Mouse (Mus musculus): ENCODE measurements around the gene Fstl1. TPM values are rescaled to one million over a fixed set of nuclear protein-coding genes. Genes with fewer than 3 reads are reported as not detected.
A peak's percentile ranks its signal among the peaks of the same experiment; 100 is the strongest.

The Fstl1 gene
- 90.2 and 101 TPM in 2 replicates for polyA plus RNA-seq (2014; fragmentation: Nextera tagmentation; extraction: Ambion mirVana)

- peak within 1 kb of the TSS; percentile 76 for H3K9ac ChIP-seq (ENCODE audit: low read length)
- H3K4me3 ChIP-seq (ENCODE audit: low read depth, low read length), result peak within 1 kb of the TSS; percentile 74
- no peaks in the 10 kb centered on the region for H3K27me3 ChIP-seq (replicated peaks; ENCODE audit: control insufficient read depth, insufficient read depth, low read length)
- no peaks in the 10 kb centered on the region for H3K36me3 ChIP-seq (ENCODE audit: control insufficient read depth, insufficient read depth, low read length)
- H3K27ac ChIP-seq (ENCODE audit: low read depth, low read length), result no peak within 1 kb of the TSS
- H3K4me2 ChIP-seq (ENCODE audit: low read length), result peak within 1 kb of the TSS; percentile 80
- peaks cover 4% of the 10 kb centered on the region; the same call in 1 of the 2 replicates for H3K4me1 ChIP-seq (ENCODE audit: control insufficient read depth, insufficient read depth, low read length)
- WGBS, result 0% methylated on average over 48 of the region's 52 CpGs
- no peaks in the 10 kb centered on the region for H3K9me3 ChIP-seq (replicated peaks; ENCODE audit: control insufficient read depth, low read length)
- DNase-seq (ENCODE audit: low spot score) (peak; percentile 61), ATAC-seq (peak; percentile 86)
Observed at GRCm38 (mm10) chr16:37776860-37777651, at the start of gene Fstl1. Gene Fstl1 (plus strand): TSS chr16:37776873.

DNA sequence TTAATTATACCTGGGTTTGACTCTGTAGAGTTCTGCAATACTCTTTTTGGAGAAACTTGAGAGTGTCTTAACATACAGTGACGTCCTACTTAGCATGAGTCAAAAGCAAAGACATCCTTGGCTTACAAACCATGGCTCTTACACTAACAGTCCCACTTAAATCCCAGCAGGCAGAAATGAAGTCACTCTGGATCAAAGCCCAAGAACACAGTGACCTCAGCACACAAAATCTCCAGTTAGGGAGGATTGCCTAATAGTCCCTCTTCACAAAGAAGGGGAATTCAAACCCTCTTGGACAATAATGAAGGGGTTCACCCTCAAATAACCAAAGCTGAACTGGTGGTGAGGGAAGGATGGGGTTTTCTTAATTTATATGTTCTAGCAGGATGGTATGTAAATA lies 48.0 kb upstream of the Fstl1 start:
- H3K4me2 ChIP-seq (ENCODE audit: low read length), result no peak overlapping the region
- WGBS, result 64% methylated on average over 1 of the region's 1 CpGs
- peaks cover 2% of the 10 kb centered on the region for H3K4me1 ChIP-seq (ENCODE audit: control insufficient read depth, insufficient read depth, low read length)
- ATAC-seq, result no peak
- no peak overlapping the region for H3K27ac ChIP-seq (ENCODE audit: low read depth, low read length)
- no peaks in the 10 kb centered on the region for H3K9me3 ChIP-seq (replicated peaks; ENCODE audit: control insufficient read depth, low read length)
- no peaks in the 10 kb centered on the region for H3K36me3 ChIP-seq (ENCODE audit: control insufficient read depth, insufficient read depth, low read length)
- H3K27me3 ChIP-seq (replicated peaks; ENCODE audit: control insufficient read depth, insufficient read depth, low read length), result no peaks in the 10 kb centered on the region
- no peak overlapping the region for H3K4me3 ChIP-seq (ENCODE audit: low read depth, low read length)
- DNase-seq (ENCODE audit: low spot score), result no peak
- H3K9ac ChIP-seq (ENCODE audit: low read length), result no peak overlapping the region

- 55% methylated on average over 9 of the region's 9 CpGs for WGBS
- DNase-seq (ENCODE audit: low spot score) (peak; percentile 40), ATAC-seq (peak; percentile 32; the same call in 1 of the 2 replicates)
- Histone ChIP-seq H3K9ac (ENCODE audit: low read length) (no peak overlapping the region), H3K9me3 (replicated peaks; ENCODE audit: control insufficient read depth, low read length) (no peaks in the 10 kb centered on the region), H3K36me3 (ENCODE audit: control insufficient read depth, insufficient read depth, low read length) (no peaks in the 10 kb centered on the region), H3K4me1 (ENCODE audit: control insufficient read depth, insufficient read depth, low read length) (peaks cover 2% of the 10 kb centered on the region), H3K4me3 (ENCODE audit: low read depth, low read length) (no peak overlapping the region), H3K27ac (ENCODE audit: low read depth, low read length) (no peak overlapping the region), H3K27me3 (replicated peaks; ENCODE audit: control insufficient read depth, insufficient read depth, low read length) (no peaks in the 10 kb centered on the region), H3K4me2 (ENCODE audit: low read length) (no peak overlapping the region)
Observed at GRCm38 (mm10) chr16:37729381-37730150, 47.1 kb upstream of the Fstl1 start.

DNA sequence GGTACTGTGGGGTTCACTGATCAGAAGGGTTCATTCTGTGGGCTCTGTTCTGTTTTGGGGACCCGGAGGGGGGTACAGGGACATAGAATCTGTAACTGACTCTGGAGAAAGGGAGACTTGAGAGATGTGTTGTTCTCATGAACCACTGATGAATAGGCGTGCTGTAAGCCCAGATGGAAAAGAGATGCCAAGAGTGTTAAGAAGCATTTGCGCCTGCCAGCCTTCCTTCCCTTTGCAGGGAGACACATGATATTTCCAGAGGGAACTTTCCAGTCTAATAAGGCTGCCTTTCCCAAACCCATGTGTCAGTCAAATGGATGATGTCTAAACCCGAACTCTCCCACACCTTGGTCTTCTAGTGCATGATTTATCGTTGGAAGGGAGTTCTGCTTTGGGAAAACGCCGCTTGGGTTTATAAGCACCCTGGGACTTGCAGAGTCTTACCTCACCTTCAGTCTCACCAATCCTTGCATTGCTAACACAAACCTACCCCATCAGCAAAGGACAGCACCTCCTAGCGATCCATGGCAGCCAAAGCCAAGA lies 46.3 kb upstream of the Fstl1 start:
- DNase-seq (ENCODE audit: low spot score) (no peak), ATAC-seq (0 out of 2 replicates have a peak, but pooled peaks have one; percentile 6)
- 81% methylated on average over 8 of the region's 8 CpGs for WGBS
- peaks cover 2% of the 10 kb centered on the region for H3K4me1 ChIP-seq (ENCODE audit: control insufficient read depth, insufficient read depth, low read length)
- H3K27me3 ChIP-seq (replicated peaks; ENCODE audit: control insufficient read depth, insufficient read depth, low read length), result no peaks in the 10 kb centered on the region
- no peak overlapping the region for H3K9ac ChIP-seq (ENCODE audit: low read length)
- no peak overlapping the region for H3K4me3 ChIP-seq (ENCODE audit: low read depth, low read length)
- no peak overlapping the region for H3K4me2 ChIP-seq (ENCODE audit: low read length)
- H3K36me3 ChIP-seq (ENCODE audit: control insufficient read depth, insufficient read depth, low read length), result no peaks in the 10 kb centered on the region
- H3K27ac ChIP-seq (ENCODE audit: low read depth, low read length), result no peak overlapping the region
- no peaks in the 10 kb centered on the region for H3K9me3 ChIP-seq (replicated peaks; ENCODE audit: control insufficient read depth, low read length)

DNA sequence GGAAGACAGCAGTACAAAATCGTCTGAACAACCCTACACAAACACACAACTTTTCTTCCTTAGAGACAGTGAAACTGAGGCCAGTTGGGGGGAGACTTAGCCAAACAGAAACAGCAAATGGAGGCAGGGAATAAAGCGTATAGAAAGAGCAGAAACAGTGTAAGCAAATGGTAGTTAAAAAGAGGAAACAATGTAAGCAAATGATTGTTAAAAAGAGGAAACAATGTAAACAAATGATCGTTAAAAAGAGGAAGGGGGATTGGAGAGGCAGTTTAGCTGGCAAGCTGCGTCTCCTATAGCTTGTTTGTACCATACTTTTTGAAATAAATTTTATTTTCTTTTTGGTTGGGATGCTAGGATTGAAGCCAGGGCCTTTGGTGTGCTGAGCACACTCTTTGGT lies 45.2 kb upstream of the Fstl1 start:
- Histone ChIP-seq H3K4me2 (ENCODE audit: low read length) (no peak overlapping the region), H3K27ac (ENCODE audit: low read depth, low read length) (no peak overlapping the region), H3K4me3 (ENCODE audit: low read depth, low read length) (no peak overlapping the region), H3K4me1 (ENCODE audit: control insufficient read depth, insufficient read depth, low read length) (peaks cover 2% of the 10 kb centered on the region), H3K36me3 (ENCODE audit: control insufficient read depth, insufficient read depth, low read length) (no peaks in the 10 kb centered on the region), H3K9ac (ENCODE audit: low read length) (no peak overlapping the region), H3K27me3 (replicated peaks; ENCODE audit: control insufficient read depth, insufficient read depth, low read length) (no peaks in the 10 kb centered on the region), H3K9me3 (replicated peaks; ENCODE audit: control insufficient read depth, low read length) (no peaks in the 10 kb centered on the region)
- DNase-seq (ENCODE audit: low spot score) (no peak), ATAC-seq (no peak)
- 48% methylated on average over 4 of the region's 4 CpGs for WGBS

DNA sequence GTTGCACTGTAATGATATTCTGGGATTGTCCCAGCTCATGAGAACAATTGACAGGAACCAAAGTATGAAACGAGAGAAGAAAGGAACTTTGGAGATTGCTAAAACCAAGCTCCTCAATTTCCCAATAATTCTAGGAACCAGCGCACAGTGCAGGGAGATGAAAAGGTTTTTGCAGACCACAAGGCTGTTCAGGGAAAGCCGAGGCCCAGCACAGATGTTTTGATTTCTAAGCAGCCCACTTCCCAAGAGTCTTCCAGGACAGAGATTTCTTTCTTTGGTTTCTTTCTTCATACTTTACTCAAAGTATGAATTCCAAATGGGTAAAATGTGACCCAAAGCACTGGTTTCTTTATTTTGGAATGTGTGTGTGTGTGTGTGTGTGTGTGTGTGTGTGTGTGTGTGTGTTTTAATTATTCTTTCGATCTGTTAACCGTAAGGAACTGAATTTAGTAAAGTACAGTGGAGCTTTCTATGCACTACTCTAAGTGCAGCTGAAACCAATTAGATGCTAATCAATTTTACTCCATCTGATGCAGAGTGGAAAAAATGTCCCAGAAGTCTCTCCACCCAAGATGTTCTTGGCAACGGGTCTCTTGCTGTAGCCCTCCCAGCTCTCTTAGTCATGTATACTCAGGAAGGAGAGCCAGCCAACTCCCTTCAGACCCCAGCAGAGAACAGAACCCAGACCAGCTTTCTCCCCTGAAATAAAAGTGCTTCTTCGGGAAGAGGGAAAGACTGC lies 44.5 kb upstream of the Fstl1 start:
- Histone ChIP-seq H3K36me3 (ENCODE audit: control insufficient read depth, insufficient read depth, low read length) (no peaks in the 10 kb centered on the region), H3K27ac (ENCODE audit: low read depth, low read length) (no peak overlapping the region), H3K4me3 (ENCODE audit: low read depth, low read length) (no peak overlapping the region), H3K4me2 (ENCODE audit: low read length) (no peak overlapping the region), H3K27me3 (replicated peaks; ENCODE audit: control insufficient read depth, insufficient read depth, low read length) (no peaks in the 10 kb centered on the region), H3K9me3 (replicated peaks; ENCODE audit: control insufficient read depth, low read length) (no peaks in the 10 kb centered on the region), H3K4me1 (ENCODE audit: control insufficient read depth, insufficient read depth, low read length) (peaks cover 2% of the 10 kb centered on the region), H3K9ac (ENCODE audit: low read length) (no peak overlapping the region)
- ATAC-seq, result peak; percentile 66
- peak; percentile 68 for DNase-seq (ENCODE audit: low spot score)
- 47% methylated on average over 7 of the region's 7 CpGs for WGBS

- Histone ChIP-seq H3K9me3 (replicated peaks; ENCODE audit: control insufficient read depth, low read length) (no peaks in the 10 kb centered on the region), H3K4me3 (ENCODE audit: low read depth, low read length) (no peak overlapping the region), H3K4me2 (ENCODE audit: low read length) (no peak overlapping the region), H3K27me3 (replicated peaks; ENCODE audit: control insufficient read depth, insufficient read depth, low read length) (no peaks in the 10 kb centered on the region), H3K9ac (ENCODE audit: low read length) (no peak overlapping the region), H3K36me3 (ENCODE audit: control insufficient read depth, insufficient read depth, low read length) (no peaks in the 10 kb centered on the region), H3K4me1 (ENCODE audit: control insufficient read depth, insufficient read depth, low read length) (no peaks in the 10 kb centered on the region), H3K27ac (ENCODE audit: low read depth, low read length) (no peak overlapping the region)
- WGBS, result 88% methylated on average over 2 of the region's 2 CpGs
- no peak for DNase-seq (ENCODE audit: low spot score)
- ATAC-seq, result no peak
Observed at GRCm38 (mm10) chr16:37740076-37740475, 36.6 kb upstream of the Fstl1 start.

DNA sequence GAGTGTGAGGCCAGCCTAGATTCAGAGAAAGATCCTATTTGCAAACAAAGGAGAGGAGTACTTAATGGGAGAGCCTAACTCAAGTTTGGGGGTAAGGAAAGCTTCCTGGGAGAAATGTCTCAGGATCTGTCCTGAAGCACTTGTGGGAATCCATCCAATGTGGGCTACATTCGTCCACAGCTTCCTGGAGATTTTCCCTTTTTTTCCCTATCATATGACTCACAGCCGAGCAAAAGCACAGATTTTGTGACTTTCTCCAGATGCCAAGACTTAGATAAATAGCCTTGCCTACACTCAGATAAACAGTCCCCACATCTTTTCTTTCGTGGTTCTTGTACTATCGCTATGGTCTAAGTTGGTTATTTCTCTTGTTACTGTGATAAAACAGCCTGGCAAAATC lies 34.4 kb upstream of the Fstl1 start:
- Histone ChIP-seq H3K4me3 (ENCODE audit: low read depth, low read length) (no peak overlapping the region), H3K9ac (ENCODE audit: low read length) (no peak overlapping the region), H3K4me1 (ENCODE audit: control insufficient read depth, insufficient read depth, low read length) (no peaks in the 10 kb centered on the region), H3K4me2 (ENCODE audit: low read length) (no peak overlapping the region), H3K36me3 (ENCODE audit: control insufficient read depth, insufficient read depth, low read length) (no peaks in the 10 kb centered on the region), H3K27me3 (replicated peaks; ENCODE audit: control insufficient read depth, insufficient read depth, low read length) (no peaks in the 10 kb centered on the region), H3K27ac (ENCODE audit: low read depth, low read length) (no peak overlapping the region), H3K9me3 (replicated peaks; ENCODE audit: control insufficient read depth, low read length) (no peaks in the 10 kb centered on the region)
- 85% methylated on average over 4 of the region's 4 CpGs for WGBS
- ATAC-seq (no peak), DNase-seq (ENCODE audit: low spot score) (no peak)
